Mouse (Mus musculus) urinary bladder, postnatal 36 days (tissue): ENCODE results near the gene Smim6.
A peak's percentile ranks its signal among the peaks of the same experiment; 100 is the strongest.

Experiments used
- DNase-seq, 2 experiments: peaks; one replicate each; pipeline ENCODE4 v3.0.0; 2022; ENCODE audit warnings: low spot score in 2 of 2, mixed read lengths in 1 of 2

Smim6 gene

DNA sequence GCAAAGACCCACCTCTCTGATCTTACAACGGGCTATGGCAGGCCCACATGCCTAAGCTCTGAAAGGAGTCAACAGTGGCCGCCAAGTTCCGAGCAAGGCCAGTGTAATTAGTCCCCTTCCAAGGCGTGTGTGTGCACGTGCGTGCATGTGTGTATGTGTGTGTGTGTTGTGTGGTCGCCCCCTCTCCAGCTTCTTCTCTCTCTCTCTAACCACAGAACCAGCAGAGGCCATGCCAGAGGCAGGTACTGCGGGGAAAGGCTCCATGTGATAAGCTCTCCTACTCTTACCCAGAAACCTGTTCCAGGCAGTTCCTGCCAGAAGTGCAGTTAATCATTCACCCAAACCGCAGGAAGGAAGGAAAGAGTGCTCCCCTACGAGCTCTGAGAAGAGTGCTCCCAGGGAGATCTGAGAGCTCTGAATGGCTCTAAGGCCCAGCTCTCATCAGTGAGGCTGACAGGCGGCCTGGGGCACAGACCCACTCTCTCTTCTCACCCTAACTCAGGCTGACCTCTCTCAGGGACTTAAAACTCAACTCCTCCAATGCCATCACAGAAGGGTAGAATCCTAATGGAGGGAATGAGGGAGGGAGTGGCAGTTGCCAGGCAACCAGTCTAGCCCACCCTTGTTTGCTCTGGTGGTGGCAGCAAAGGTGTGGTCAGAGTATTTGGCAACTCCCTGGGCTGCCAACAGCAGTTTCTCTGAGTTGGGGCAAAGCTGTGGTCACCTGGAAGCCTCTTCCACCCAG lies at the start of gene Smim6:
Gene Smim6, plus strand, starts transcription at position 386 of the 745 bp plus-strand sequence.
- DNase-seq: peak; percentile 36 to 49

DNA sequence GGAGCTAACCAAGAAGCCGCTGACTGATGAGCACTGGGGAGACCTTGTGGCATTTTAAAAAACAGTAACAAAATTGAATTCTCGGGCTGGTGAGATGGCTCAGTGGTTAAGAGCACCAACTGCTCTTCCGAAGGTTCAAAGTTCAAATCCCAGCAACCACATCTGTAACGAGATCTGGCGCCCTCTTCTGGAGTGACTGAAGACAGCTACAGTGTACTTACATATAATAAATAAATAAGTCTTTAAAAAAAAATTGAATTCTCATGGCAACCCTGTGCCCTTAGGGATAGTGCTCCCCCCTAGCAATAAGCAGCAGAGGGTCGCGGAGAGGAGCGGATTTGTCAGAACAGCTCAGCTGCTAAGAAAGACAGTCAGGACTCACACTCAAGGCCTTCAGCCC lies 47.9 kb upstream of the Smim6 start:
- no peak for DNase-seq

DNA sequence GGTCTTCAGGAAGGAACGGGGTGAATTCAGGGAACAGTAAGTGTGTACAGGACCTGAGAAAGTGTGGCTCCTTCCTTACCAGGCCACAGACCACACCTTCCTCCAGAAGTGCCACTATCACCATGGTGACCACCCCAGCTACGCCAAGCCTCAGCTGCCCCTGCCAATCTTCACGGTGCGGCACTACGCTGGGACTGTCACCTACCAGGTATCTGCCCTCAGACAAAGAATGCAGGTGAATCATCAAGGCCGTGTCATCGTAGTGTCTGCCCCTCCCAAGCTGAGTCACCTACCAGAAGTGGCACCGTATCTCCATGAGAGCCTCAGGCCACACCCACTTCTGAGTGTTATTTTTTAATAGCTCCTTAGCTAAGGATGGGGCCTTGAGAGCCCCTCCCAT lies 42.4 kb upstream of the Smim6 start:
- DNase-seq: no peak

DNA sequence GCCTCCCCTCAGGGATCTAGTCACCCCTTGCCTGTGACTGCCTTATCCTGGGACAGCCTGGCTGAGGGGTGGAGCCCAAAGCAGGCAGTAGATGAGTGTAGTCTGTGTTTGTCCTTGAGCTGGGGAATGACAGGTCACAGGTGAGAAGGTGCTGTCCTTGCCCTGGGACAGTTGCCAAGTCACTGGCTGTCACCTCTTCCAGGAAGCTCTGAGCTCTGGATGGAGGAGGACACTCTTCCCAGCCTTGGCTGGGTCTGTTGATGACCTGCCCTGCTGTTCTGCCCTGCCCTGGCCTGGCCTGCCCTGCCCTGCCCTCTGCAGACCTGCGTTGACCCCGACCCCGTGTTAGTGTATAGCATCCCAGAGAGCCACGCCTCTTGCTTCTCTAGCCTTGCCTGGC lies 39.4 kb upstream of the Smim6 start:
- DNase-seq: no peak

DNA sequence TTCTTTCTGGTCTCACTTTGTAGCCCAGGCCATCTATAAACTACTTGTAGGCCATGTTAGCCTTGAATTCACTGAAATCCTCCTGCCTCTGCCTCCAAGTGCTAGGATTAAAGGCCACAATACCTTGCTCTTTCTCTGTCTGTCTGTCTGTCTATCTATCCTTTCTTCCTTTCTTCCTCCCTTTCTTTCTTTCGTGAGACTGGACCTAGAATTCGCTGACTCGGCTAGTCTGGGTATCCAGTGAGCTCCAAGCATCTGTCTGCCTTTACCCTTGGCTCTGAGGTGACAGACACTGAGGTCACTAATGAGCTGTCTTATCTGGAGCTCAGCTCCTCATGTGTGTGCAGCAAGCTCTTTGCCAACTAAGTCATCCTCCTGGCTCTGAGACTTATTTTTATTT lies 35.9 kb upstream of the Smim6 start:
- DNase-seq: no peak

DNA sequence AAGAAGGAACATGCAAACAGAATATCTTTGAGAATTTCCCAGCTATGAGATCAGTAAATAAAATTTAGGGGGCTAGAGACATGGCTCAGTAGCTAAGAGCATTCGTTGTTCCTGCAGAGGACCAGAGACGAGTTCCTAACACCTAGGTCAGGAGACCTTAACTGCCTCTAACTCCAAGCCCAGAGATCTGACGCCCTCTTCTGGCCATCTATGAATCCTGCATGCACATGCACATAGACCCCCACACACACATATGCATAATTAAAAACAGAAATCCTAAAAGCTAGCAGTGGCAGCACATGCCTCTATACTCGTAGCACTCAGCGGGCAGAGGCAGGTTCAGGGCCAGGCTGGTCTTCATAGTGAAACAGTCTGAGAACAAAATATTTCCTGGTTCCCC lies 35.4 kb upstream of the Smim6 start:
- DNase-seq: no peak

DNA sequence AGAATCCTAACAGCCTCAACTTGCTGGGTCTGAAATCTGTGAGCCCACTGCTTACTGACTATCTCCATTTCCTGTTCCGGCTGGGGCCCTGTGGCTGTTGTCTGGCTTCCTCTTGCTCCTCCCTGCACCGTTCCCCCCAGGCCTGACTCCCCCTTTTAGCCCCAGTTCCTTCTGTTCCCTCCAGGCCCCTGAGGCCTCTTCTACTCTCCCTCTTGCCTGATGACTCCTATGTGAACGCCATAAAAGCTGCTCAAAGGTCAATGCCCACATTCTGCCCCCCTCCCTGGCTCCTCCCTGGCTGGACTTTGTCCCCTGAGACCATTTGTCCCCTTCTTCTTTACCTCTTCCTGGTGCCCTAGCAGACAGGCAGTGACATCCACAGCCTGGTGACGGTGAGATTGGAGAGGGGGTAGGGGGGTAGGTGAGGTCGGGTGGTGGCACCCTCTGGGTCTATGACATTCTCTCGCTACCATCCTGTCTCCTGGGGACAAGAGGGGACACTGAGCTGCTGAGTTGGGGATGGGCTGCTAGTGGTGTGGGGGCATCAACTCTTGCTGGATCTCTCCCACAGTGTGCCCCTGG lies 34.6 kb upstream of the Smim6 start:
- DNase-seq: no peak

DNA sequence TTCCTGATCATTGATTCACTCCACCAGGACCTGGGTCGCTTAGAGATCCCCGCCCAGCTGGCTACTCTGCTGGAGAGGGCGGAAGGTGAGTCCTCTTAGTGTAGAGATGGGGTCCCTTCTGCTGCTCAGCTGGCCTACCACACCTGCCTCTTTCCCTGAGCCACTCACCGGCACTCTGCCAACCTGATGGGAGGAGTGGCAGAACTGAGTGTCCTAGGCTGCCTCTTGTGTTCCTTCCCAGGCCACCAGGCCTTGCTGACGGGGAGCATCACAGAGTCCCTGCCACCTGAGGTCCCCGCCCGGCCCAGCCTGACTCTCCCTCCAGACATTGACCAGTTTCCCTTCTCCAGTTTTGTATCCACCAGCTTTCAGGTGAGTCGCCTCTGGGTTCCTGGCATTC lies 33.7 kb upstream of the Smim6 start:
- DNase-seq: no peak

DNA sequence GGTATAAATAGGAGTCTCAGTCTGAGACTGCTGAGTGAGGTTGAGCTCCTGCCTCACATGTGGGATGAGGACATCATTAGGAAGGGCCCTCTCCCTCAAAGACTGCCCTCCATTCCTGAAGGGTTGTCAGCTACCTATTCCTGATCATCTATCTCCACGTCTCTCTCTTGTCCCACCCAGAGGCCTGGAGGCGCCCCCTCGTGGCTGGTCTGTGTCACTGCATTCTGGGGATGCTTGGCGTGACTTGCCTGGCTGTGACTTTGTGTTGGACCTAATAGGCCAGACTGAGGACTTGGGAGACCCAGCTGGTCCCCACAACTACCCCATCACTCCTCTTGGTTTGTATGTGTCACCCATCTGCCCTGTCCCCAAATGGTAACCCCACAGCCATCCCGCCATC lies 30.8 kb upstream of the Smim6 start:
- DNase-seq: no peak

DNA sequence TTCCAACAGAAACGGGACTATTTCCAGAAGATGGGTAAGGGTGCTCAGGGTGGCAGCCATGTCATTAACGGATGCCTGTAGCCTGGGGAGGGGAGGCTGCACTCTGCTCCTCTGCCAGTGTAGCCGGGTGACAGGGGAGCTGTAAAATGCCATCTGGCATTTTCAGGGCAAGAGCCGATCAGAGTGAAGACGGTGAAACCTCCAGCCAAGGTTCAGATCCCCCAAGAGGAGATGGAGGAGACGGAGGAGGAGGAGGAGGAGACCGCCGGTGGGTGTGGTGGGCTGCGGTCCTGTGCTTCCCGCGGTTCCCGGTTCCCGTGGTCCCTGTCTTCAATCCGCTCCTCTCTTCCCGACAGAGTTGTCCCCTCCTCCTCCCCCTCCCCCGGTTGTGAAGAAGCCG lies 28.6 kb upstream of the Smim6 start:
- no peak for DNase-seq

DNA sequence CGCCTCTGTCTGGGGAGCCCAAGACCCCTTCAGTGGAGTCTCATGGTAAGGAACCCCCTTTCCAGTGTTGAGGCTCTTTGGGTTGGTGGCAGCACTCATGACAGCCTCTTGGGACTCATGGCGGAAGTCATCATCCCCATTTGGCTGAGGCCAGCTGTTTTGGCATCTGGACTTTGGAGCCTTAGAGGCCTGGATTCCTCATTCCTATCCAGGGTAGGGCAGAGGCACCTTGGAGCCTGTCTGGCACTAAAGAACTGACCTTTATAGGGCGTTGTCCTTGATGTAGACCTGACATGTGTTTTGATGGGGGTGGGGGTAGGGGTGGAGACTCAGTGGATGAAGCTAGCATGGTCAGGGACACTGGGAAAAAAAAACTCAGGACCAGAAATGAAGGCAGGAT lies 27.5 kb upstream of the Smim6 start:
- no peak for DNase-seq

DNA sequence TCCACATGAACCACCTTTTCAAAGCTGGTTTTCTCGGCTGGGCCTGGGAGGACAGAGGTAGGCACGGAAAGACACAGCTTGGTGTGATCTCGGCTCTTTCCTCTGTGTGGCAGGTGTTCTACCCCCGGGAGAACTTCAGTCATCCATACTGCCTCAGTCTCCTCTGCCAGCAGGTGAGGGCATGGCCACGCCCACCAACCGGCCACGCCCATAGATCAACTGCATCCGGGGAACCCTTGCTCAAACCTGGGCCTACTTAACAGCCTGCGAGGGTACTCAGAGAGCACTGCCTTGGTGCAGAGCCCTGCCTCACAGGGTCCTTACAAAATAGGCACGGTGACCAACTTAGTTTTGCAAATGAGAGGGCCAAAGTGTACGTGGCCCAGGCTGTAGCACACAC lies 26.5 kb upstream of the Smim6 start:
- DNase-seq: no peak

DNA sequence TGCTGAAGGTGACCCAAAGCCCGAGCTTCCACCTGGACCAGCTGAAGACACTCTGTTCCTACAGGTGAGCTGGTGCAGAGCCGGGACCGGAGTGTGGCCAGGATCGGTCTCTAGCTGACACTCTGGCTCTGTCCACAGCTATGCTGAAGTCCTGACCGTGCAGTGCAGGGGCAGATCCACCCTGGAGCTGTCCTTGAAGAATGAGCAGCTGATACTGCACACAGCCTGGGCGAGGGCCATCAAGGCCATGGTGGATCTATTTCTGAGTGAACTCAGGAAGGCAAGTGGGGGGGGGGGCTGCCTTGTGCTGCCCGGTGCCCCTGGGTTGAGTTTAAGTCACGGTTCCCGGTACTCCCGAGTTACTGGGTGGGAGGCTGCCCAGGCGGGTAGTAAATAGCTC lies 25.4 kb upstream of the Smim6 start:
- no peak for DNase-seq

DNA sequence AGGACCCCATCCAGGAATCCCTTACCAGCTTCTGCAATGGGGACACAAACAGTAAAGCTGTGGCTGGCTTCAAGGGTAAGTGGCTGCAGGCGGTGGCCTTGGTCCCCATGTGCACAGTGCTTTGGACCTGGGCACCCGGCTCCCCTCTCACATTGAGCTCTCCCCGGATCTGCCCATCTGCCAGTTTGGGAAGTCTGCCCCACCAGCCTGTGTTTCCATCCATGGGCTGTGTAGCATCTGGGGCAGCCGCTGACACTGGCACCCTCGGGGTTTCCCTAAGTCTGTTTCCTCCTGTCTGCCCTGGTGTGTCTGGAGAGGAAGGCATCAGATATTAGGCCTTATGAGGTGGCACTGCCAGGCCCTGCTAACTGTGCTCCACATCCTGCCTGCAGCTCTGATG lies 23.8 kb upstream of the Smim6 start:
- no peak for DNase-seq

DNA sequence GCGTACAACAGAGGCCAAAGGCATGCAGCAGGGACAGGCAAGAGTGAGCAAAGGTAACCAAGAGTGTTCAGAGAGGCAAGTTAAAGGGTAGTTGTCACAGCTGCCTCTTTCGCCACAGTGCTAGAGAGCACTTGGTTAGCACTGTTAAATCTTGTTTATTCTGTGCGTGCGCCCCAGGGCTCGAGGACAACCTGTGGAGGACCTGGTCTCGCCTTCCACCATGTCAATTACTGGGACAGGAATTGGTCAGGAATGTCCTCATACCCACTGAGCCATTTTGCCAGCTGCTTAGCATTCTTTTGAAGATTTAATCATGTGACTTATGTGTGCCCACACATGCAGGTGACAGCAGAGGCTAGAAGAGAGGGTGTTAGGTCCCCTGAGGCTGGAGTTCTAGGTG lies 22.7 kb upstream of the Smim6 start:
- no peak for DNase-seq

DNA sequence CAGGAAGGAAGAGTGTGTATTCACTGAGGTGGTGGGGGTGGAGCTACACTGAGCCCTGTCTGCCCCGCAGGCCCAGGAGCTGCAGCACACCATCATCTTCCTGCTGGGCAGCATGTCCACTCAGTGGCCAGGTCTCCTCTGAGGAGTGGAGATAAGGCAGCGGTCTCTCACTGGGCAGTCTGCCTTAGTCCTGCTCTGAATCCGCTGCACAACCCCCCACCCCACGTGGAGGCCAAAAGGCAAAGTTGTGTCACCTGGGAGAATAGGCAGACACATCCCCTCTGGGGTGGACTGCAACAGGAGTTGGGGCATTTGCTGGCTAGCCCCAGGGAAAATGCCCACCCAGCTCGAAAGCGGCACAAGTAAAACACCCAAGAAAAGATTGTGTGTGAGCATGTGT lies 19.6 kb upstream of the Smim6 start:
- no peak for DNase-seq

DNA sequence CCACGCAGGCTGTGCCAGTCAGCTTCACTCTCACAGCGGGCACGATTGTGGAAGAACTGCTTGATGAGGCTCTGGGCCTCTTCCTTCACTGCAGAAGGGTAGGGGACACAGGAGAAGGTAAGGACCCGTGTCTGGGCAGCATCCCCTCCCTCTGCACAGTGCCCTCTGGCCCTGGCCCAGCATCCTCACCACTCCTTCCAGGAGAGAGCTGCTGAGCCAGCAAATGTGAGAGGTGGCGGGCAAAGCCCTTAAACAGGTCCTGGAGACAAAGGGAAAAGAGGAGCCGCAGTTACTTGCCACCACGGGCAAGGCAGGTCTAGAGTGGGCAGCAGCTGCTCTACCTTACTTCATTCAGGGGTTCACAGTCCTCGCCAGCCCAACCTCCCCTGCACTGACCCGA lies 18.7 kb upstream of the Smim6 start:
- DNase-seq: no peak

DNA sequence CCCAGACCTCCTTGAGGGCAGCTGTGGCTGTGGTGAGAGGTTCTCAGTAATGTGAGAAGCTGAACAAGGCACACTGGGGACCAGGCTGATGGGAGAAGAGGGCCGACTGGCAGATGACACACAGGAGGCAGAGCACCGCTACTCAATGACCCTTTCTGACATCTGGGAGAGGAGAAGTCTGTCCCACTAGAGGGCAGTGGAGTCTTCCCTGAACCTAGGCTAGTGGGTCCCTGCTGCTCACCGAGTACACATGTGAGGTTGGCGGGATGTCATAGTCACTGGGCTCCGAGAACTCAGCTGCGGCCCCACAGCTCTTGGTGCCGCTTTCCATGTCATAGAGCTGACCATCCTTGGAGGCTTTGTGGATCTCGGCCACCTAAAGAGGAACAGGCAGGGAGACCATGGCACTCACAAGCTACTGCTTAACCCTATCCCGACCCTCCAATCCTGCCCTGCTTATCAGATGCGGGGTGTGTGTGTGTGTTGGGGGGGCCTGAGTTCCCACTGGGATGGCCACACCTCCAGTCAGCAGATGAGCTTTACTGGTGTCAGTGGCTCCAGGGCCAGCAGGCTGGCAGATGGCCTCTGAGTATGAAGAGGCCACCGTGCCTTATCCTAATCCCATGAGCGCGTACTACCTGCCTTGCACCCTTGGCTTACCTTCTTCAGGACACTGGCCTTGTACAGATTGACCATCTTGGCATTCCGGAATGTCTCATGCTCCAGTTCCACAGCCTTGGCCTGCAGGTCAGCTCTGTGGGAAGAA lies 16.9 kb upstream of the Smim6 start:
- no peak for DNase-seq

DNA sequence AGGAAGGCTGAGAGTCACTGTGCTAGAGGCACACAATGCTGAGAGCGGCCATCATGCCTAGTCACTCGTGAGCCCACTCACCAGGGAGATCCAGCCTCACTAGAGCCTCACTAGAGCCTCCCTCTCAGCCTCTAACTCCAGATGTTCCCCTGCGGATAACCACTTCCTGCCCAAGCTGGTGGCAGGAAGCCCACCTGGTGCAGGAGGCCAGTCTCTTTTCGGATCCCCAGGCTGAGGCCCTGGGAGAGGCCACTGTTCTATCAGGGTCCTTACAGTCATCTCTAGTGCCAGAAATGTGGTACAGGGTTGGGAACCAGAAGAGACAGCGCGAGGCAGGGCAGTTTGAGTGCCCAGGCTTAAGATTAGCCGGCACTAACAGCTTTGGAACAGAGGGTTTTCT lies 13.4 kb upstream of the Smim6 start:
- no peak for DNase-seq

DNA sequence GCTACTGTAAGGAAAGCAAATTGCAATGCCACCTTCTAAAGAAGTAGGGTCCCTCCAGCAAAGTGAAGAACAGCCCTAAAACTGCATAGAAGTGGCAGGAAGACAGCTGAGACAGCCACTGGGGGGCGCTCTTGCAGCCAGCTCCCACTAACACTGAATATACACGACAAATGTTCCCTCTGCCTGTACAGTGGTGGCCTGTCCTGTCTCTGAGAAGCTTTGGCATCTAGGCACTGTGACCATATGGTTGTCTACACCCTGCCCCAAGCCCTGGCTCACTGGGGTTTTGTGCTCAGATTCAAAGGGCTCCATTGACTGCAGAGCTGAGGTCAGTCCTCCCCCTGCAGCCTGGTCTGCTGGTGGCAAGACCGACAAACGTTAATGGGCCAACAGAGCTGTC lies 12.9 kb upstream of the Smim6 start:
- DNase-seq: no peak

DNA sequence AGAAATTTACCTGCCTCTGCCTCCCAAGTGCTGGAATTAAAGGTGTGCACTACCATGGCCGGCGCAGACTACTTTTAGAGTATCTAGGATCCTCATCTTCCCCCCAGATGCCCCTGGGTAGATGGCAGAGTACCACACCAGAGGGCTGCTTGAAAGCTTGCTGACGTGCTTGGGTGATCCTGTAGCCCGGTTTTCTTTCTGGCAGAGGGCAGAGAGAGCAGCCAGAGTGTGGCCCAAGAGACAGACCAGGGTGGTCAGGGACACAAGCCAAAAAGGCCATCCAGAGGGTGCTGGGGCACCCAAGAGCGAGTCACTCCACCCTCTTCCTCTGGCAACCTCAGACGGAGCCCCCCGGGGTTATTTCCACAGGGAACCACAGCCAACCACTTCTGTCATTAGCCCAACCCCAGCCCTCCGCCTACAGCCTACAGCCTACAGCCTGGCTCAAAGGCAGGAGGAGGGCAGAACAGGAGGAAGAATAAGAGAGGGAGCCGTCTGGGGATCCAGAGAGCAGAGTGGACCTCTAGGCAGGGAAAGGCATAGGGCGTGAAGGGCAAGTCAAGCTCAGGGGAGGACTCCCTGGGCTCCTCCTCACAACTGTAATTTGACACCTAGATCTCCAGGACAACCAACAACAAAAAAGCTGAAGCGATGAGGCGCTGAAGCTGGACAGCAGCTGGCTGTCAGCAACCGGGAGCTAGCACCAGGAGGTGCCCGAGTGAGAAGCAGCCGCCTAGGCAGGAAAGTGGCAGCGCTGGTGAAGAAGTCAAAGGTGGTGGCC lies 12.1 kb upstream of the Smim6 start, which contains the start of gene Smim5:
Gene Smim5, plus strand, starts transcription at position 481 of the 781 bp plus-strand sequence.
- DNase-seq: peak in 1 of 2 experiments; percentile 61
